Mouse (Mus musculus) cortical plate, adult 2 months (tissue): ENCODE measurements around the gene Fgd2. TPM values are rescaled to one million over a fixed set of nuclear protein-coding genes. Genes with fewer than 3 reads are reported as not detected.

ENCODE experiments used
- H3K27ac ChIP-seq: fragments of 200-500 bp; 2 replicates; pipeline ENCODE4 v1.5.1; 2012; ENCODE audit warnings: low read length, control low read depth, inconsistent platforms; ENCODE audit not compliant: insufficient read depth
- H3K4me1 ChIP-seq: fragments of 200-500 bp; 2 replicates; pipeline ENCODE4 v1.6.1; 2011; ENCODE audit warnings: low read length; ENCODE audit not compliant: control insufficient read depth, insufficient read depth
- H3K4me3 ChIP-seq: fragments of 200-500 bp; 2 replicates; pipeline ENCODE4 v1.5.1; 2011; ENCODE audit warnings: mild to moderate bottlenecking, low read length, control low read depth; ENCODE audit not compliant: insufficient read depth
- CTCF ChIP-seq: fragments of 200-500 bp; IDR thresholded peaks from 2 replicates; pipeline ENCODE4 v1.5.1; 2011; ENCODE audit warnings: mild to moderate bottlenecking, control low read depth, low read length; ENCODE audit not compliant: insufficient read depth; ENCODE audit errors: extremely low read depth
- POLR2A ChIP-seq: fragments of 200-500 bp; IDR thresholded peaks from 2 replicates; pipeline ENCODE4 v1.6.1; 2011; ENCODE audit warnings: mild to moderate bottlenecking, low read length, control low read depth; ENCODE audit not compliant: insufficient read depth; ENCODE audit errors: extremely low read depth
- polyA plus RNA-seq: library from polyadenylated mRNA; depleted of rRNA; stranded (reverse); fragments of >200 nt; gene quantifications from 2 replicates; pipeline ENCODE4 v1.2.3, GENCODE M21; 2012; rRNA removed

Fgd2 gene
- polyA plus RNA-seq, 1 experiment, result 16.8 TPM

- TF ChIP-seq POLR2A, result no peak
- TF ChIP-seq CTCF, result no peak
- Histone ChIP-seq H3K27ac (no peak overlapping the region), H3K4me3 (no peak overlapping the region), H3K4me1 (no peaks in the 10 kb centered on the region)
Measured at GRCm38 (mm10) chr17:29428213-29428612, 67.5 kb downstream of the Fgd2 start.

GRCm38 (mm10) chr17:29428826-29429225, 68.1 kb downstream of the Fgd2 start:
- Histone ChIP-seq H3K4me1 (no peaks in the 10 kb centered on the region), H3K4me3 (no peak overlapping the region), H3K27ac (no peak overlapping the region)
- no peak for TF ChIP-seq POLR2A

Other genes starting within 250 kb of the Fgd2 start
- 0.13 and 0.19 TPM in 2 replicates for gene Rab44, start 246.8 kb upstream of the Fgd2 start, polyA plus RNA-seq
- gene Cpne5, start 122.7 kb upstream of the Fgd2 start, polyA plus RNA-seq, result 91.3 and 107 TPM in 2 replicates
- gene Ppil1, start 96.7 kb upstream of the Fgd2 start, polyA plus RNA-seq, result 22.3 and 23.5 TPM in 2 replicates
- gene BC004004, start 92.1 kb upstream of the Fgd2 start, polyA plus RNA-seq, result 83.8 and 92.1 TPM in 2 replicates
- gene Pi16, start 43.2 kb upstream of the Fgd2 start, polyA plus RNA-seq, result 0.36 and 0.67 TPM in 2 replicates
- gene Mtch1, start 13.0 kb upstream of the Fgd2 start, polyA plus RNA-seq, result 586 and 591 TPM in 2 replicates
- 3.5 and 3.8 TPM in 2 replicates for gene Pim1, start 129.8 kb downstream of the Fgd2 start, polyA plus RNA-seq
- not detected in 2 replicates for gene Gm17657, start 188.7 kb downstream of the Fgd2 start, polyA plus RNA-seq
- gene Tbc1d22b, start 188.9 kb downstream of the Fgd2 start, polyA plus RNA-seq, result 36.5 and 39.5 TPM in 2 replicates
- 0.36 and 0.38 TPM in 2 replicates for gene Tmem217, start 191.5 kb downstream of the Fgd2 start, polyA plus RNA-seq